Mouse (Mus musculus) ES-E14 (cell line): ENCODE measurements at regions not wholly inside any gene's neighbourhood (a gene's known extent, or its start where the extent isn't known, plus 50 kb on each side); places are given as distances from the start of the nearest gene placed in this dataset.
A peak's percentile ranks its signal among the peaks of the same experiment; 100 is the strongest.

Experiments used
- DNase-seq: peaks from one replicate; pipeline ENCODE4 v3.0.0-alpha.2; 2013; ENCODE audit warnings: low read depth, low spot score
- H3K27ac ChIP-seq: 2 replicates; pipeline ENCODE4 v1.5.1; 2012; ENCODE audit warnings: low read depth, mild to moderate bottlenecking, low read length, moderate library complexity, mixed read lengths; ENCODE audit not compliant: poor library complexity, insufficient read depth, severe bottlenecking
- H3K36me3 ChIP-seq: 2 replicates; pipeline ENCODE4 v1.6.1; 2012; ENCODE audit warnings: mild to moderate bottlenecking, low read length, moderate library complexity, mixed read lengths; ENCODE audit not compliant: control insufficient read depth, poor library complexity, insufficient read depth, severe bottlenecking
- H3K4me1 ChIP-seq, 2 experiments: fragments of 150-350 bp in 1 of 2; sonication (generic) in 1 of 2; 2 replicates each; pipeline ENCODE4 v1.6.1; 2012; ENCODE audit warnings: low read length in 2 of 2, mild to moderate bottlenecking in 1 of 2, mixed read lengths in 1 of 2; ENCODE audit not compliant: control insufficient read depth in 2 of 2, insufficient read depth in 2 of 2, poor library complexity in 1 of 2
- H3K4me3 ChIP-seq, 2 experiments: fragments of 150-350 bp in 1 of 2; sonication (generic) in 1 of 2; 2 replicates each; pipeline ENCODE4 v1.5.1; 2012; ENCODE audit warnings: low read length in 2 of 2, low read depth in 1 of 2, mild to moderate bottlenecking in 1 of 2, mixed read lengths in 1 of 2; ENCODE audit not compliant: insufficient read depth in 1 of 2, poor library complexity in 1 of 2, severe bottlenecking in 1 of 2
- H3K9ac ChIP-seq: 2 replicates; pipeline ENCODE4 v1.6.1; 2012; ENCODE audit warnings: low read depth, mild to moderate bottlenecking, low read length, mixed read lengths; ENCODE audit not compliant: poor library complexity, insufficient read depth, severe bottlenecking
- H3K9me3 ChIP-seq: fragments of 150-350 bp; sonication (generic); 2 replicates; pipeline ENCODE4 v1.6.1; 2012; ENCODE audit warnings: low read depth, mild to moderate bottlenecking, low read length; ENCODE audit not compliant: control insufficient read depth, insufficient read depth
- CHD2 ChIP-seq: IDR thresholded peaks from 2 replicates; pipeline ENCODE4 v1.6.1; 2014; ENCODE audit warnings: mild to moderate bottlenecking, low read depth, low read length, inconsistent platforms
- HCFC1 ChIP-seq: IDR thresholded peaks from 2 replicates; pipeline ENCODE4 v1.6.1; 2012; ENCODE audit warnings: low read length, inconsistent platforms, borderline replicate concordance; ENCODE audit not compliant: insufficient read depth
- MAFK ChIP-seq: IDR thresholded peaks from 2 replicates; pipeline ENCODE4 v1.6.1; 2014; ENCODE audit warnings: mild to moderate bottlenecking, low read depth, low read length, inconsistent platforms; ENCODE audit not compliant: insufficient read depth
- ZC3H11A ChIP-seq: IDR thresholded peaks from 2 replicates; pipeline ENCODE4 v1.6.1; 2012; ENCODE audit warnings: low read depth, mild to moderate bottlenecking, inconsistent platforms, low read length, borderline replicate concordance
- ZNF384 ChIP-seq: IDR thresholded peaks from 2 replicates; pipeline ENCODE4 v1.6.1; 2012; ENCODE audit warnings: low read depth, low read length, inconsistent platforms
- in situ Hi-C, 2 experiments: fragments of 600-800 bp; cut with MboI; formaldehyde crosslinking; loops; one replicate each; pipeline ENCODE4 v1.15.1; 2025; ENCODE audit warnings: low sequenced_read_pairs in 2 of 2, inconsistent platforms in 1 of 2; ENCODE audit not compliant: unreplicated experiment in 2 of 2

- no peaks in the 10 kb centered on the region for H3K4me1 ChIP-seq
- no peak for DNase-seq
- H3K9me3 ChIP-seq: no peaks in the 10 kb centered on the region
- H3K9ac ChIP-seq: no peak overlapping the region
- in situ Hi-C loops: loop anchor here in 1 of 2 experiments (25.0 kb wide), 1 partner anchor 1314 kb away; no protein-coding TSS in a partner anchor
- H3K27ac ChIP-seq: no peak overlapping the region
- no peak overlapping the region for H3K4me3 ChIP-seq
- TF ChIP-seq ZC3H11A: no peak
- no peak for TF ChIP-seq ZNF384
- no peak for TF ChIP-seq CHD2
- no peak for TF ChIP-seq MAFK
- no peak for TF ChIP-seq HCFC1
- no peaks in the 10 kb centered on the region for H3K36me3 ChIP-seq
These were observed 176.1 kb upstream of the 1700066M21Rik start for GRCm38 (mm10) chr1:57201274-57201673.

DNA sequence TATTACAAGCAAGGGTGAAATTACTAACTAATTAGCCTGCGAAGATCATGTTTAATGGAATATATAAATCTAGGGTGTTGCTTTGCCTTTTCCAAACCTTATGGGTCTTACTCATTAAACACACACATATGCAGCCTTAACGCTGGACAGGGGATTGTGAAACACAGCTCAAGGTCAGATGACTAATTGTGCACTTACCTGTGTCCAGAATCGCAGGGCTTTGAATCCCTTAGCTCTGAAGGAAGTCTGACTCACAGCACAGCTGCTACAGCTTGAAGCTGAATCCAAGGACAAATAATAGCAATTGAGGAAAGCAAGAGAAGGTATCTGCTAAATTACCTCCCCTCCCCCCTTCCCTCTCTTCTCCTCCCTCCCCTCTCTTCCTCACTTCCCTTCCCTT, 173.1 kb upstream of the 1700066M21Rik start:
- in situ Hi-C loops: loop anchor here in 1 of 2 experiments (25.0 kb wide), 1 partner anchor 1317 kb away; no protein-coding TSS in a partner anchor
- no peak overlapping the region for H3K9ac ChIP-seq
- H3K4me3 ChIP-seq: no peak overlapping the region
- no peaks in the 10 kb centered on the region for H3K9me3 ChIP-seq
- H3K27ac ChIP-seq: no peak overlapping the region
- TF ChIP-seq ZNF384 (no peak), HCFC1 (no peak)
- DNase-seq: no peak
- H3K4me1 ChIP-seq: no peaks in the 10 kb centered on the region
- H3K36me3 ChIP-seq: no peaks in the 10 kb centered on the region

DNA sequence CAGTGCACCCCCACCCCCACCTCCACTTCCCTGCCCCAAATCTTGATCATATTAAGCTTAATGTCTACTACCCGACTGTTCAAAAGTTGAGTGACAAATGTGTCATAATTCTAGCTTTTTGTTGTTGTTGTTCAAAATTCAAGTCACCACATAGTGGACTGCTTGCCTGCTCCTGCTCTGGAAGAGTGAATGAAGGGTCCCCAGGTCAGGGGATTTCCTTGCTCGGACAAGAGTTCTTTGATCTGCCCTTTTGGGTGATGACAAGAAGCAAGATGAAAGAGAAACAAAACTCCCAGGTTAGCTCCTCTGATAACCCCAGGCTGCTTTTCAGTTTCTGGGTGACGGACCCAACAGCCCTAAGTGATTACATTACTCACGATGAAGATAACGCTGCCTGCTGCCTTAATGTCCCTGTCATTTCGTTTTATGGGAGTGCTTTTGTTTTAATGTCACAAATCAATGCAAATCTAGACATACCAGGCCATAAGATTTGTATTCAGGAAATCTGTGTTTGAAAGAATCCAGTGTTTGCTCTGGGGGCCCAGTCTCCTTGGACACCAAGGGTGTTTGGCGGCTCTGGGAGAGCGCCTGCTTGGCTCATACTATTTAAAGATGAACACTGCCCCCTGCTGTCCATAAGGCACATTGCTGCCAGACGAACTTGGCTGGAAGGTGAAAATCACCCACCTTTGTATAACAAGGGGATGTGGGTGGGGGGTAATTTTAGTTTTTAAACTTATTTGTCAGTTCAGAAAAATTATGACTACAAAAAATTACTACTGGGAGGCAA, 172.0 kb upstream of the 1700066M21Rik start:
- peak; percentile 42 for DNase-seq
- Histone ChIP-seq H3K9me3 (no peaks in the 10 kb centered on the region), H3K4me1 (no peaks in the 10 kb centered on the region), H3K4me3 (no peak overlapping the region), H3K27ac (no peak overlapping the region), H3K9ac (no peak overlapping the region), H3K36me3 (no peaks in the 10 kb centered on the region)
- TF ChIP-seq ZNF384: no peak
- 0 out of 2 replicates have a peak, but pooled peaks have one; percentile 18 for TF ChIP-seq ZC3H11A
- in situ Hi-C loops: loop anchor here in 1 of 2 experiments (25.0 kb wide), 1 partner anchor 1318 kb away; no protein-coding TSS in a partner anchor

DNA sequence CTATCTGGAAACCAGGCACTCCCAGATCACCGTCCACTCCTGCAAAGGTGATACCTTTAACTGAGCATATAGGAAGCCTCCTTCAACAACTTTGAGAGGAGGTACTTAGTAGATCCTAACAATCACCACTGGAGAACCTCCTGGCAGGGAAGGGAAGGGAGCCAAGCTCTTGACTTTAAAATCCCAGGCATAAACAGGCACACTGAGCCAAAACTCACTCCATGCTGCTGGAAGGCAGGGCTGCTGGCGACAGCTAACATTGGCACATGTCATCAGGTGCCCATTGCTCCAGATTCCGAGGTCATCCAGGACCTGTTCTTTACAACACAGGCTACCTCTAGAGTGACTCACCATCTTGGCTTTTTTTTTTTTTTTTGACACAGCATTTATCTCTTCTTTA, 170.9 kb upstream of the 1700066M21Rik start:
- no peak overlapping the region for H3K9ac ChIP-seq
- TF ChIP-seq ZC3H11A (no peak), HCFC1 (no peak), ZNF384 (no peak), MAFK (no peak), CHD2 (no peak)
- no peak overlapping the region for H3K27ac ChIP-seq
- in situ Hi-C loops: loop anchor here in 1 of 2 experiments (25.0 kb wide), 1 partner anchor 1319 kb away; no protein-coding TSS in a partner anchor
- no peak overlapping the region for H3K4me3 ChIP-seq
- no peaks in the 10 kb centered on the region for H3K36me3 ChIP-seq
- H3K4me1 ChIP-seq: no peaks in the 10 kb centered on the region
- no peak for DNase-seq
- no peaks in the 10 kb centered on the region for H3K9me3 ChIP-seq

DNA sequence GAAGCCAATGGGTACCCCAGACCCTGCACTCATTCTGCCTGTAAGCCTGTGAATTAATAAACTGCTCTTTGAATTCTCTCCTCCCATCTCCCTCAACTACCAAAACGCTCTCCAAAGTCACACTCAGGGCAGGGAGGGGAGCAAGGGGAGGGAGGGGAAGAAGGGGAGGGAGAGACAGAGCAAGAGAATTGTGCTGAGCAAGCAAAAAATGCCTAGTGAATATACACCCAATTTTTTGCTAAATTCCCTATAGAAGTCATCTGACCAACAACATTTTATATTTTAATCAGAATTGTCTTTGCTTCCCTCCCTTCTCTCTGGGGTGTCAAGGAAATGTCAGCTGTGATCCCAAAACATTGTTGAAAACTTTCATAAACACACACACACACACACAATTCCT, 170.5 kb upstream of the 1700066M21Rik start:
- TF ChIP-seq MAFK (peak; percentile 91), HCFC1 (no peak)
- H3K4me3 ChIP-seq: no peak overlapping the region
- no peaks in the 10 kb centered on the region for H3K9me3 ChIP-seq
- in situ Hi-C loops: loop anchor here in 1 of 2 experiments (25.0 kb wide), 1 partner anchor 1320 kb away; no protein-coding TSS in a partner anchor
- H3K4me1 ChIP-seq: no peaks in the 10 kb centered on the region
- no peaks in the 10 kb centered on the region for H3K36me3 ChIP-seq
- no peak overlapping the region for H3K9ac ChIP-seq
- no peak overlapping the region for H3K27ac ChIP-seq
- no peak for DNase-seq
